Mouse (Mus musculus) liver, embryonic 12.5 days (tissue): ENCODE results near the gene Taf6l. TPM values are rescaled to one million over a fixed set of nuclear protein-coding genes. Genes with fewer than 3 reads are reported as not detected.
A peak's percentile ranks its signal among the peaks of the same experiment; 100 is the strongest.

Experiments used
- ATAC-seq: fragments of 200-750 bp; cut with Nextera tagmentation; 2 replicates; pipeline ENCODE4 v1.8.0; 2017; ENCODE audit warnings: moderate number of reproducible peaks, mild to moderate bottlenecking, moderate library complexity
- H3K27ac ChIP-seq: fragments of 300-500 bp; sonication (generic); 2 replicates; pipeline ENCODE4 v1.5.1; 2016; ENCODE audit warnings: mild to moderate bottlenecking
- H3K27me3 ChIP-seq: fragments of 300-500 bp; sonication (generic); replicated peaks from 2 replicates; pipeline ENCODE4 v1.6.1; 2016; ENCODE audit warnings: mild to moderate bottlenecking, moderate library complexity
- H3K36me3 ChIP-seq: fragments of 300-500 bp; sonication (generic); 2 replicates; pipeline ENCODE4 v1.6.1; 2016; ENCODE audit warnings: mild to moderate bottlenecking, moderate library complexity
- H3K4me1 ChIP-seq: fragments of 300-500 bp; sonication (generic); 2 replicates; pipeline ENCODE4 v1.6.1; 2016
- H3K4me2 ChIP-seq: fragments of 300-500 bp; sonication (generic); 2 replicates; pipeline ENCODE4 v1.6.1; 2016; ENCODE audit warnings: mild to moderate bottlenecking, moderate library complexity
- H3K4me3 ChIP-seq: fragments of 300-500 bp; sonication (generic); 2 replicates; pipeline ENCODE4 v1.5.1; 2016; ENCODE audit warnings: mild to moderate bottlenecking, moderate library complexity
- H3K9ac ChIP-seq: fragments of 300-500 bp; sonication (generic); 2 replicates; pipeline ENCODE4 v1.6.1; 2016; ENCODE audit warnings: mild to moderate bottlenecking, moderate library complexity
- H3K9me3 ChIP-seq: fragments of 300-500 bp; sonication (generic); replicated peaks from 2 replicates; pipeline ENCODE4 v1.6.1; 2016; ENCODE audit warnings: mild to moderate bottlenecking, moderate library complexity
- WGBS: fragments of 180-500 bp; shearing (Covaris S2); methylation state at CpG from one replicate; pipeline ENCODE4 v1.1.7; 2016; ENCODE audit not compliant: insufficient replicate concordance; 5-methylcytosine and 5-hydroxymethylcytosine counted together
- polyA plus RNA-seq: library from polyadenylated mRNA; unstranded; fragments of >200 nt; fragmentation: Nextera tagmentation; extraction: Ambion mirVana; gene quantifications from 2 replicates; pipeline ENCODE4 v1.2.1, GENCODE M21; 2016

Gene Taf6l
- polyA plus RNA-seq, 1 experiment from 2014 or later: 23.1 TPM

DNA sequence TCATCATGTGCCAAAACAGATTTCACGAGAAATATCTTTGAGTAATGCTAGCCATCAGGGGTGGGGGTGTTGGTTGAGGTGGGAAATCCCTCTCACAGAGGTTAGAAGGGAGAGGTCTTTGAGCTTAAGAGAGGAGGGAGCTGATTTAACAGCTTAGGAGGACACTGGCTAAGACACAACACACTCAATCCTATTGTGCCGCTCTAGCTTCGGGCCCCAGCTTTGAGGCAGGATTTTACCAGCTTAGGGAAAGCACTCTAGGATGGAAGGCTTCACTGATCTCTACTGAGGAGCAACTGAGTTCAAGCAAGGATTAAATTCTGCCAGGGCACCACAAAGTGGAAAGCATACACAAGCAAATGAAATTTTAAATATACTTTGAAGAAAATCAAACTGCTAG is 30.8 kb upstream of the Taf6l start:
- H3K4me1 ChIP-seq: peaks cover 34% of the 10 kb centered on the region
- no peaks in the 10 kb centered on the region for H3K9me3 ChIP-seq
- peak overlapping the region; percentile 14 for H3K9ac ChIP-seq
- no peak for ATAC-seq
- peak overlapping the region; percentile 84 for H3K4me2 ChIP-seq
- peak overlapping the region; percentile 100; the same call in 1 of the 2 replicates for H3K4me3 ChIP-seq
- 74% methylated on average over 3 of the region's 3 CpGs for WGBS
- H3K36me3 ChIP-seq: peaks cover 55% of the 10 kb centered on the region
- H3K27ac ChIP-seq: 0 out of 2 replicates have a peak overlapping the region, but pooled peaks have one; percentile 1
- H3K27me3 ChIP-seq: no peaks in the 10 kb centered on the region

DNA sequence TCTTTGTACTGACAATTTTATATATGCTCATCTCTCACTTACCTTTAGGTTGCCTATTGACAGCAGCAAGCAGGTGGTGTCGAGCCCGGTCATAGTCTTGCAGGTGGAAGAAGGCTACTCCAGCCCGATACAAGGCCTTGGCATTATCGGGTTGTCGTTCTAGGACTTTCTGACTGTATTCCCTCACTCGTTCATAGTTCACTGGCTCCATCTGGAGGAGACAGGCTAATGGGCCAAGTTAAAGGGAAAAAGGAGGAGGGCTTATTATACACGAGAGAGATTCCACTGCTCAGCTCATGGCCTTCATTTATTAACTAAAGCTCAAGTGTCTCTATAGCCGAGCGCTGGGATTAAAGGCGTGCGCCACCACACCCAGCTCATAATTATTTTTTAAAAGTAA is 29.6 kb upstream of the Taf6l start:
- ATAC-seq: no peak
- Histone ChIP-seq H3K36me3 (peaks cover 64% of the 10 kb centered on the region), H3K4me3 (no peak overlapping the region), H3K4me2 (no peak overlapping the region), H3K27ac (no peak overlapping the region), H3K27me3 (no peaks in the 10 kb centered on the region), H3K4me1 (peaks cover 31% of the 10 kb centered on the region), H3K9ac (peak overlapping the region; percentile 12; the same call in 1 of the 2 replicates), H3K9me3 (no peaks in the 10 kb centered on the region)
- WGBS: 84% methylated on average over 11 of the region's 11 CpGs

DNA sequence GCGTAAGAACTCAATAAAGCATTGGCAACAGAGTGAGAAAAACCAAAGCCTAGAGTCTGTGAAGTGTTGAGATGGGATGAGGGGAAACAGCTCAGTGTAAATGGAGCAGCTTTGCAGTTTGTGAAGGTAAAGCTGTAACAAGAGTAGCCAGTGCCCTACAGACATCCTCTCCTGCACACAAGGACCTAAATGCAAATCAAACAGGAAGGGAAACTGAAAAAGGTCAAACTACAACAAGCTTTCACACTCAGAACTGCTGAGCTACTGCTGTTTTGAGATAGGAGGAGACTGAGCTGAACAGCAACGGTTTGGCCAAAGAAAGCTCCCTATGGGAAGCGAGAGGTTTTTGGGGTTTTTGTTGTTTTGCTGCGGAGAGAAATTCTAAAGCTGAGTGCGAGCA is 20.6 kb upstream of the Taf6l start:
- ATAC-seq: no peak
- WGBS: 87% methylated on average over 5 of the region's 5 CpGs
- Histone ChIP-seq H3K9ac (no peak overlapping the region), H3K27me3 (no peaks in the 10 kb centered on the region), H3K4me2 (no peak overlapping the region), H3K27ac (peak overlapping the region; percentile 12), H3K36me3 (peaks cover 64% of the 10 kb centered on the region), H3K4me1 (peaks cover 21% of the 10 kb centered on the region), H3K9me3 (no peaks in the 10 kb centered on the region), H3K4me3 (no peak overlapping the region)

DNA sequence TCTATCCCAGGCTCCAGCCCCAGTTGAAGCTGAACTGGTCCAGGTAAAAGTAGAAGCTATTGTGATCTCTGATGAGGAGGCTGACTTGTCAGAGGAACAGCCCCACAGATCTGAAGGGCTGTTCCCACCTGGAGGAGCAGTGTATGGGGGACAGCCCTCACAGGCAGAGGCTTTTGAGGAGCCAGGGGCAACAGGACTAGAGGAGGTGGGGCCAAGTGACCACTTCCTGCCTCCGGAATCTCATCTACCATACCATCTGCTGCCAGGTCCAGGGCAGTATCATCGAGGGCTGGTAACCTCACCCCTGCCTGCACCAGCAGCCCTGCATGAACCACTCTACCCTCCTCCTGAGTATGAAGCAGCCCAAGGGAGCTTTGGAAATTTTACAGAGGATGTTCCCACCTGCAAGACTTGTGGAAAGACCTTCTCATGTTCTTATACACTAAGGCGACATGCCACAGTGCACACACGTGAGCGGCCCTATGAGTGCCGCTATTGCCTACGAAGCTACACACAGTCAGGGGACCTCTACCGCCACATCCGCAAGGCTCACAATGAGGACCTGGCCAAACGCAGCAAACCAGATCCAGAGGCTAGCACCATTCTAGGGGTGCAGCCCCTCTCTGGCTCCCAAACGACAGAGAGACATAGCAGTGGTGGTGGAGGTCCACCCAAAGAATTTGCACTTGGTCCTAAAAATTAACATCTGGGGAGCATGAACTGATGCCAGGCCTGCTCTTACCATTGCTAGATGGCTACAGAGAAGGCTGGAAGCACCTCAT is 17.9 kb upstream of the Taf6l start:
- Histone ChIP-seq H3K36me3 (peaks cover 42% of the 10 kb centered on the region), H3K27ac (peak overlapping the region; percentile 78), H3K4me2 (peak overlapping the region; percentile 81; the same call in 1 of the 2 replicates), H3K4me1 (peaks cover 30% of the 10 kb centered on the region), H3K9me3 (no peaks in the 10 kb centered on the region), H3K4me3 (no peak overlapping the region), H3K27me3 (no peaks in the 10 kb centered on the region), H3K9ac (no peak overlapping the region)
- 63% methylated on average over 11 of the region's 11 CpGs for WGBS
- no peak for ATAC-seq

DNA sequence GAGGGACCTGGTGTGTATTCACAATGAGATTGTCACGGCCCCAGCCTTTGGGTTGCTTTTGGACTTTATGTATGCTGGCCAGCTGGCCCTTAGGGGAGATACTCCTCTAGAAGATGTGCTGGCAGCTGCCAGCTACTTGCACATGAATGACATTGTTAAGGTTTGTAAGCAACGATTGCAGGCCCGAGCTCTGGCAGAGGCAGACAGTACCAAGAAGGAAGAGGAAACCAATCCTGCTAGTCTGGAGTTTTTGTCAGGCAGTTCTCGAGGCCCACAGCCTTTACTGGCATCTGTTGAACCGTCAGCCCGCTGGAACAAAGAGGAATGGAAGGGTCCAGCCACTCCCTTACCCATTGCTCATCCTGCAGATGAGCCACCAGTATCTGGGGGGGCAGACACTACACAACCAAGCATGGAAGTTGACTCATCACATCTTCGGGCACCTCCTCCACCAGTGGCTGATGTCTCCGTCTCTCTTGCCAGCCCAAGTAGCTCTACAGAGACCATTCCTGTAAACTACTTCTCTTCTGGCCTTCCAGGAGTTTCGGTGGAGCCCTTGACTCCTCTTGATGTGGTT is 17.1 kb upstream of the Taf6l start:
- Histone ChIP-seq H3K36me3 (peaks cover 34% of the 10 kb centered on the region), H3K4me1 (peaks cover 35% of the 10 kb centered on the region), H3K4me2 (peak overlapping the region; percentile 81), H3K4me3 (peak overlapping the region; percentile 67), H3K27me3 (no peaks in the 10 kb centered on the region), H3K9me3 (no peaks in the 10 kb centered on the region), H3K27ac (peak overlapping the region; percentile 78), H3K9ac (peak overlapping the region; percentile 34)
- no peak for ATAC-seq
- 65% methylated on average over 9 of the region's 9 CpGs for WGBS

DNA sequence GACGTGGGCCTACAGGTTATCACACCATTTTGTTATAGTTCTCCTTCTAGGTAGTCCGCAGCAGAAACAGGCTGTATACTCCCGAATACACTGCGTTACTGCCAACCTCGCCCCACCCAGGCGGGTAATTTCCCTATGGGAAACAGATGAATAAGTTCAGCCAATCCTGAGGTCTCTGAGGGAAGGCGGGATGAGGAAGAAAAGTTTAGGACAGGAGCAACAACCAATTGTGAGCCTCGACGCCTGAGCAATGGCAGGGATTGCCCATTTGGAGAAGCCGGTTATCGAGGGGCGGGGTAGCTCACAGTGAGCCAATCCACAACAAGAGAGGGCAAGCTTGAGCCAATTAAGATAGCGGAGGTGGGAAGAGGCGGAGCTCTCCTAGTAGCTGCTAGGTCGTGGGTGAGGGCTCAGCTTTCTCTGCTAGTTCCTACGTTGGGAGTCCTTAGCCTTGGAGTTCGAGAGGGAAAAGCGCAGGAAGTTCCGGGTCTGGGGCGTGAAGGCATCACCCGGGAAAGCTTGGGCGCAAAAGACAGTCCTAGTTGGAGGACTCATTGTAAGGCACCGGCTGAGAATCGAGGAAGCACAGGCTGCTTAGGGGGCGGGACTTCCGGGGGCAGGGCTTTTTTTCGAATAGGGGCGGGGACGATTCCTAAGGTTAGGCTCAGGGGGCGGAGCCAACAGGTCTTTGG is 16.1 kb upstream of the Taf6l start, which contains the start of gene Zbtb3:
Gene Zbtb3, plus strand, starts transcription at position 426 of the 692 bp plus-strand sequence.
- Histone ChIP-seq H3K4me2 (peak within 1 kb of the TSS; percentile 81), H3K4me3 (peak within 1 kb of the TSS; percentile 67), H3K9ac (peak within 1 kb of the TSS; percentile 68), H3K4me1 (peaks cover 41% of the 10 kb centered on the region), H3K9me3 (no peaks in the 10 kb centered on the region), H3K36me3 (peaks cover 24% of the 10 kb centered on the region), H3K27ac (peak within 1 kb of the TSS; percentile 83), H3K27me3 (no peaks in the 10 kb centered on the region)
- peak; percentile 96 for ATAC-seq
- WGBS: under 1% methylated on average over 30 of the region's 30 CpGs

DNA sequence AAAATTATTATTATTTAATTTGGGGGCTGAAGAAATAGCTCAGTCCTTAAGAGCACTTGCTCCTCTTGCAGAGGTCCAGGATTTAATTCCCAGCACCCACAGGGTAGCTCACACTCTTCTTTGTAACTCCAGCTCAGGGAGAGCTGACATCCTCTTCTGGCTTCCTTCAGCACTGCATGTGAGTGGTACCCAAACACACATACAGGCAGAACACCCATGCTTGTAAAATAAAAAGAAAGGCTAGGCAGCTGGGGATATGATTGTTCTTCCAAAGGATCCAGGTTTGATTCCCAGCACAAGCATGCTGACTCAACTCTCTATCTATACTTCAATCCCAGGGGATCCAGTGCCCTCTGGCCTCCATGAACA is 12.7 kb upstream of the Taf6l start:
- Histone ChIP-seq H3K36me3 (peaks cover 25% of the 10 kb centered on the region), H3K4me3 (peak overlapping the region; percentile 76), H3K4me2 (peak overlapping the region; percentile 81), H3K9ac (peak overlapping the region; percentile 74; the same call in 1 of the 2 replicates), H3K27me3 (no peaks in the 10 kb centered on the region), H3K9me3 (no peaks in the 10 kb centered on the region), H3K27ac (no peak overlapping the region), H3K4me1 (peaks cover 45% of the 10 kb centered on the region)
- no peak for ATAC-seq

DNA sequence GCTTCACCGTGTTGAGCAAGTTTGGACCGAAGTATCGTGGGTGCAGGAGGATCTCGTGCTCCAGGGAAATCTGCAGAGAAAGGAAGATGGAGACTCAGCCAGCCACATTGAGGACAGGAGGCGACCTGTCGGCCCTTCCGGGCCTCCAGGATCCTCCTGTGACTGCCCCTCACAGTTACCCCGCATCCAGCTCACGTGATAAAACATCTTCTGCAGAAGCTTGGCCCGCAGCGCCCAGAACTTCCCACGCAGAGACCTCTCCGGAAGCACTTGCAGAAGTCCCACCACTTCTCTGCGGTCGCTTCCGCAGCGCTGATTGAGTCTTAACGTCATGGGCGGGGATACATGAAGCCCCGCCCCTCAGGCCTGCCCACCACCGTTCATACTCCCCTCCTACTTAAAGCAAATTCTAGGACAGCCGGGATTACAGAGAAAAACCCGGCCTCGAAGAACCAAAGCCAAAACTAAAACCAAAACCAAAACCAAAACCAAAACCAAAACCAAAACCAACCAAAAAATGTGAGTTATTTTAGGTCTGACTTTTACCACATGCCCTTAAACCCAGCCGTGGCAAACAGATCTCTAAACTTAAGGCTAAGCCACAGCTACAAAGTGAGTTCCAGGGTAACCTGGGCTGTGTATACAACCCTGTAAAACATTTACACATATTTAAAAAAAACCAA is 12.2 kb upstream of the Taf6l start, which contains the start of gene Polr2g:
Gene Polr2g, minus strand, starts transcription at position 314 of the 683 bp plus-strand sequence.
- Histone ChIP-seq H3K4me2 (peak within 1 kb of the TSS; percentile 81), H3K27me3 (no peaks in the 10 kb centered on the region), H3K9me3 (peaks cover 4% of the 10 kb centered on the region; the same call in 1 of the 2 replicates), H3K36me3 (peaks cover 30% of the 10 kb centered on the region), H3K4me3 (peak within 1 kb of the TSS; percentile 76), H3K27ac (peak within 1 kb of the TSS; percentile 72), H3K4me1 (peaks cover 40% of the 10 kb centered on the region), H3K9ac (peak within 1 kb of the TSS; percentile 74)
- ATAC-seq: peak; percentile 64
- WGBS: under 1% methylated on average over 25 of the region's 25 CpGs

DNA sequence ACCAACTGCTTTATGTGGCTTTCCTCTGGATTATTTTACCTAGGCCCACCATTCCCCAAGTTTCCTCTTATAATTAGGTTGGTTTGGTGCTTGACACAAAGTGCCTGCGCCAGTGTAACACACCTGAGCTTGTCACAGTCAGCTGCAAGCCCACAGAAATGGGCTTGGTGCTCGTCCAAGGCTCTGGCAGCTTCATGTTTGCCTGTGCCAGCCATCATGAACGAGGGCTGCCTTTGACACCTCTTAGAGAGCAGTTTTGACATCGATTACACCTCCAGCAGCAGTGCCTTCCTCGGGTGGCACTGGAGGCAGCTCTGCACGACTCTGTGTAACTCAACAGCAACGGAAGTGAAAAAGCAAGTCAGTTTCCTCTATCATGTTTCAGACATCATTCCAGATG is 4.0 kb upstream of the Taf6l start:
- peaks cover 36% of the 10 kb centered on the region for H3K36me3 ChIP-seq
- peaks cover 12% of the 10 kb centered on the region for H3K4me1 ChIP-seq
- 74% methylated on average over 7 of the region's 7 CpGs for WGBS

DNA sequence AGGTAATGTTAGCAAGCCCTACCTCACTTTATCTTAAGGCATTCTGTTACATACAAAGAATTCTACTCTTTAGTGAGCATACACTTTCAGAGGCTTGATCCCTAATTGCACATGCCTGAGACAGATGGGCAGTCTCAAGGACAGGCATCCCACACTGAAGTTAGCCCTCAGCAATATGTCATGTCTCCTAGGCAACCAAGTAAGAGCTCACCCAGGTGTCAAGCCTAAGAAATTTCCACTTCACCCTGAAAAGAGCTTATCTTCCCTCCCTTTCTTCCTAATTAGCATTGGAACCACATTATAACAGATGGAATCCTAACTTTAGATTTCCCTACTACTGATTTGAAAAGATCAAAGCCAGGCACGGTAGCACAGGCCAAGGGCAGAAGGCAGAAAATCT is 3.0 kb upstream of the Taf6l start:
- no peak overlapping the region for H3K4me2 ChIP-seq
- H3K27me3 ChIP-seq: no peaks in the 10 kb centered on the region
- 0 out of 2 replicates have a peak overlapping the region, but pooled peaks have one; percentile 7 for H3K27ac ChIP-seq
- H3K4me1 ChIP-seq: peaks cover 17% of the 10 kb centered on the region
- H3K9ac ChIP-seq: no peak overlapping the region
- H3K9me3 ChIP-seq: peaks cover 9% of the 10 kb centered on the region; the same call in 1 of the 2 replicates
- ATAC-seq: no peak
- no peak overlapping the region for H3K4me3 ChIP-seq
- WGBS: 61% methylated on average over 1 of the region's 1 CpGs
- H3K36me3 ChIP-seq: peaks cover 26% of the 10 kb centered on the region

More for the DNA sequence above, 4.0 kb upstream of the Taf6l start:
- peaks cover 9% of the 10 kb centered on the region; the same call in 1 of the 2 replicates for H3K9me3 ChIP-seq
- H3K4me3 ChIP-seq: no peak overlapping the region
- H3K4me2 ChIP-seq: no peak overlapping the region
- H3K27ac ChIP-seq: no peak overlapping the region
- no peaks in the 10 kb centered on the region for H3K27me3 ChIP-seq
- H3K9ac ChIP-seq: no peak overlapping the region
- ATAC-seq: no peak

DNA sequence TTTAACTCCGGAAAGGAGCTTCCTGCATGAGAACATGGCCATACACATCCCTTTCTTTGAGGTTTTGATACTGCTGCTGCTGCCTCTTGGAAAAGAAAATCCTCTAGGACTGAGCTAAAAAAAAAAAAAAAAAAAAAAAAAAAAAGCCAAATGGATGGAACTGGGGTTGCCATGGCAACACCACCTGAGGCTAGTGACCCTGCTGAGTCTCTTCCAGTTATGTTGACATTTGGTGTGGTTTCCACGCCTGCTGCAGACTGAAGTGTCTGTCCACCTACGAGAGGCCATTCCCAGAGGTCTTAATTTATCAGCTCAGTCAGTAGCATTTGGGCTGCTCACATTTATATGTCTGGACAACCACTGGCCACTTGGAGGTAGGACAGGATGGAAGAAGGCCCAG is 2.3 kb upstream of the Taf6l start:
- Histone ChIP-seq H3K27ac (0 out of 2 replicates have a peak overlapping the region, but pooled peaks have one; percentile 7), H3K9me3 (peaks cover 6% of the 10 kb centered on the region; the same call in 1 of the 2 replicates), H3K4me2 (no peak overlapping the region), H3K4me3 (no peak overlapping the region), H3K36me3 (peaks cover 26% of the 10 kb centered on the region), H3K9ac (no peak overlapping the region), H3K4me1 (peaks cover 17% of the 10 kb centered on the region), H3K27me3 (no peaks in the 10 kb centered on the region)
- ATAC-seq: no peak
- 46% methylated on average over 3 of the region's 3 CpGs for WGBS
